Mouse (Mus musculus): Measurements from ENCODE around the gene Krt39.

Gene Krt39

DNA sequence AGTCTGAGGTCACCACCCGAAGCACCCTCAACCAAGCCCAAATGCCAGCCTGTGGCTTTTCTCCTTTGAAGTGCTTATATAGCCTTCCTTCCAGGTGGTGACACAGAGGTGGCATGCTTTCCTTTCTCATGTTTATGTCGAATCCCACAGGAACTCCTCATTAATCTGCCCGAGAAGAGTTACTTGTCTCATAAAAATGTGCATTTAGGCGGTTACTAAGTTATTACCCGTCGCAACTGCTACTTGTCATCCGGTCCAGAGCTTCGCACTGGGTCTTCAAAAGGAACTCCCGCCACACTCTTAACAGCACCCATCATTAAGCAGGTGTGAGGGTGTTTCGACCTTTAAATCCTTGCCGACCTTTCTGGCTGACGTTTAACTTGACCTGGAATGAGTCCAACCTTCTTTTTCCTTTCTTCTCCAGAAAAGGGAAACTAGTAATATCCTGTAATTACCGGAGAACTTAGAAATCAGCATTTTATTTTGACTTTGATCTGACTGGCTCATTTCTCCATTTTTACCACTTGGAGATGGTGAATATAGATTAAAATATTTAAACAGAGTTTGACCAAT is at the start of gene Krt39:
Gene Krt39, minus strand, starts transcription at position 51 of the 573 bp plus-strand sequence.
- no peak for DNase-seq

DNA sequence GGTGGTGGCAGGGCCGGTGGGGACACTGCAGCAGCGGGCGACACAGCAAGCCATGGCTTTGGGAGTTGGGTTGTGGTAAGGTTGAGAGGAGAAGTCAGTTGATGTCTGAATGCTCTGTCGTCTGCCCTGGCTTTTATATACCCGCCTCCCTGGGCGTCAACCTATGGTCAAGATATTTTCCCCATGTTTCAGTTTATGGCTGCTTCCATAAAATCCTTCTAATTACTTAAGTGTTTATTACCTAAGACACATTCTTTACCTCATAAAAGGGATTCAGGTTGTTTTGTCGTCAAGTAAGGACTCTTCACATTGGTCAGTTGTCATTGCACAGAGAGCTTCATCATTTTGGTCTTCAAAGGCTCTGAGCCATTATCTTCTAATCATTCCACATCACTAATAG is 45.4 kb upstream of the Krt39 start, which contains the start of gene Krtap3-1:
Gene Krtap3-1, minus strand, starts transcription at position 101 of the 400 bp plus-strand sequence.
- no peak for DNase-seq

DNA sequence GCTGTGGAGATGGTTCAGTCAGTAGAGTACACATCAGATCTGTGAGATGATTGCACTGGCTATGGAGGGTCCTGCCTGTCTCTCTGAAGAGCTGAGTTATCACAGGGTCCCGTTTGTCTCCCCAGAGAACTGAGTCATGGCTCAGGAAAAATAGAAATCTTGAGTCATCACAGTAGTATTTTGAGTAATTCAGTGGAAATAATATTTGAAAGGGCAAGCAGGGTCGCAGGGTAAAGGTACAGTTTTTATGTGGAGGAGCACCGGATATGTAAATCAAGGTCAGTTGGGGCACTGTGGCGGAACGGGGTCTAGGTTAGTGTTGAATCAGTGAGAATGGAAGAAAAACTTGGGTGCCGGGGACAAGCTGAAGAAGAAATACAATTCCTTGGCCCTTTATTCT is 41.4 kb upstream of the Krt39 start:
- DNase-seq: no peak

DNA sequence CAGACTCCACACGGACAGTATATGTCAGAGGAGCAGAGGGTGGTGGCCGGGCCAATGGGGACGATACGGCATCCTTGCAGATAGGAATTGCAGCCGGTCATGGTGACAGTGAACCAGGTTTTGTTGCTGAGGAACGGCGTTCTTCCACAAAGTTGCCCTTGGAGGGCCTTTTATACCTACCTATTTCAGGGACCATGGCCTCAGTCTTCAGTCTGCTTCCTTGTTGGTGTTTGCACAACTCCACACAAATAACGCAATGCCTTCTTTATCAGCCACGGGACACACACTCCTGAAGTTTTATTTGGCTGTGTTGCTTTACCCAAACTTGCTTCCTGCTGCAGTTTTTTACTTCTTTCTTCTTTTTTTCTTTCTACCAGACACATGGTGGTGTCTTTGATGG is 38.2 kb upstream of the Krt39 start, which contains the start of gene Gm11939:
Gene Gm11939, minus strand, starts transcription at position 101 of the 400 bp plus-strand sequence.
- no peak for DNase-seq

DNA sequence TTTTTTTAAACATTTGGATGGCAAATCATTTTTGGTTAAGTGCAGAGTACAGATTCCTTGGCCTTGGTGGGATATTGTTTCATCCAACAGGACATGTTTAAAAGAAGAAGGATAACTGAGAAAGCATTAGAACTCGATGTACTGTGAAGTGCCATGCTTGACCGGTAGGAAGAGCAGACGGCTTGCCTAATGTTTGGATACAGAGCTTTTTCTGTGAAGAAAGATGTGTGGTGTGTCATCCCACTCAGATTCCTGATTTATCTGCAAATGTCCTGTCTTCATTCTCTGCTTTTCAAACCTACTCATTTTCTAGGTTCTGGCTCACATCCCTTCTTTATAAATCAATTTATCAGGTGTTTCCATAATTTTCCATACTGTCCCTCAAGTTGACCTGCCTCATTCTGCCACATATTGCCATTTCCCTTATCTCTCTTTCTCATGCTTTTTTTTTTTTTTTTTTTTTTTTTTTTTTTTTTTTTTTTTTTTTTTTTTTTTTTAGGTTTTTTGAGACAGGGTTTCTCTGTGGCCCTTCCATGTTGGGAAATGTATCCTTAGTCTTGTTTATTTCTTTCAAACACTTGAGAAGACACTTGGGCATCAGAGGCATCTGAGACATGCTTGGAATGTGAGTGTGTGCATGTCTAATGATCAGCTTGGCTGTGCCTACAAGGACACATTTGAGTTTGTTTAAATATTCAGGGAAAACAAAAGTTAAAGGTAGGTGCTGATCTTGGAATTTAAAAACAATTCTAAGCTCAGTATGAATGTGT is 37.0 kb upstream of the Krt39 start:
- DNase-seq: peak; percentile 6

DNA sequence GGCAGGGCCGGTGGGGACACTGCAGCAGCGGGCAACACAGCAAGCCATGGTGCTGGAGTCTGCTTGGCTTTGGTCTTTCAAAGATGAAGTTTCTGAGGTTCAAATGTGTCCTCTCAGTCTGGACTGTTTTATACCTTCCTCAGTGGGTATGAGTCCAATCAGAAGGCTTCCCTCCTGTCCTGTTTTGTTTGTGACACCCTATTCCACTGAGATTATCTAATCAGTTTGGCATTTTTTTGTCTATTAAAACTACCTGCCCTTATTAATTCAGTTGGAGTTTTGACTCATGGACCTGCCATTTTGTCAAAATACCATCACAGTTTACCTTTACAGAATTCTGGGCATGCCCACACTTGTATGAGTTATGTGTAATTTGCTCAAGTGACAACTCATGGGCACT is 35.6 kb upstream of the Krt39 start, which contains the start of gene Krtap3-2:
Gene Krtap3-2, minus strand, starts transcription at position 101 of the 400 bp plus-strand sequence.
- no peak for DNase-seq

DNA sequence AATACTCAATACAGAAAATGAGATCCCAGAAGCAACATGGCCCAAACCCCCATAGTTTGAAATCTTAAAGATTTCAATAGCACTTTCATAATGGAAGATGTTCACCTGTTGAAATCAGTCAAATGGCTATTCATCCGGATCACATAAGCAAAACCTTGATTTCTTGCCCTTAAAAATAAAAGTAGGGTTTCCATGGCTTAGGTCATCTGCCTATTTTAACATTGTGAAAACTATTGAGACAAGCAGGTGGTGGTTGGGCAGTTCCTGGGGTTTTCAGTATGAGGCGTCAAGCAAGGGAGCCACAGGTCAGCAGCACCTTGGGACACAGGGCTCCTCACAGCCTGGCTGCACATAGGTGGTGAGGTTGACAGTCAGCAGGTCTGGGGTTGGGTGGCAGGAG is 35.1 kb upstream of the Krt39 start:
- no peak for DNase-seq

DNA sequence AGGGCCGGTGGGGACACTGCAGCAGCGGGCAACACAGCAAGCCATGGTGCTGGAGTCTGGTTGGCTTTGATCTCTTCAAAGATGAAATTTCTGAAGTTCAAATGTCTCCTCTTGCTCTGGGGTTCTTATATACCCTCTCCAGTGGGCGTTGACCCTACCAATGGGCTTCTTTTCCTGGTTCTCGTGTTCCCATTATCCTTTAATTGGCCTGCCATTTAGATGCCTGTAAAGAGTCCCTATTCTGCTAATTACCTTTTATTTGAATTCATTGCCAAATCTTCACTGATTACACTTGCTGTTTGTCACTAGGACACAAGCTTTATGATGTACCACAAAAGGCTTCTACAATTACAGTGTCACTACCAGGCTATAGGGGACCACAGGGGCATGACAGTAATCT is 29.6 kb upstream of the Krt39 start, which contains the start of gene Krtap3-3:
Gene Krtap3-3, minus strand, starts transcription at position 101 of the 400 bp plus-strand sequence.
- no peak for DNase-seq

DNA sequence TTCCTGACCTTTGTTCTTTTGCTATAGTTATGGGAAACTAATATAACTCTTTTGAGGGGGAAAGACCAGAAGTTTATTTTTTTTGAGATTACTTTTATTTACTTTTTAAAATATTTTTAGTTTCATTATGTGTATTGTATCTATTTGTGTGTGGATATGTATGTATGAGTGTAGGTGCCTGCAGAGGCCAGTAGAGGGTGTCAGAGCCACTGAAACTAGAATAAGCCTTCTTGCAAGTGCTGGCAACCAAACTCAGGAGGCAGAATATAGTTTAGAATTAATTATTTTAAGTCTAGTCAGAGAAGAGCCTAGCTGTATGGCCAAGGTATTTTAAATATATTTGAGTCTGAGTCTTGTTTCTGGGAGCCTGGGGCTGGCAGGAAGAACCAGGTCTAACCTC is 26.8 kb upstream of the Krt39 start:
- DNase-seq: no peak

DNA sequence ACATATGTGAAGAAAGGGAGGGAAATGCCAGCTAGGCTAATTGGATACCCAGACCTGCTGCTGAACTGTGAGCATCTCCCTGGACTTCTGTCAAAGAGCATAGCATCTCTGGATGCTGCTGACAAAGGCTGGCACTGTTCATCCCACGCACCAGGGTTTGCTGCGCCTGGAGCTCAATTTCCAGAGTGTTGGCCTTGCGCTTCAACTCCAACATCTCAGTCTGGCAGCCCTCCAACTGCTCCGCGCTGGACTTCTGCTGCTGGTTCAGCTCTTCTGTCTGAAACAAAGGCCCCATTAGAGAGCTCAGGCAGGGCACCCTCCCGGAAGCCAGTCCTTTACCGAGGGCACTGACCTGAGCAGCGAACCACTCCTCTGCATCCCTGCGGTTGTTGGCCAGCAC is 18.6 kb upstream of the Krt39 start:
- DNase-seq: peak; percentile 74

DNA sequence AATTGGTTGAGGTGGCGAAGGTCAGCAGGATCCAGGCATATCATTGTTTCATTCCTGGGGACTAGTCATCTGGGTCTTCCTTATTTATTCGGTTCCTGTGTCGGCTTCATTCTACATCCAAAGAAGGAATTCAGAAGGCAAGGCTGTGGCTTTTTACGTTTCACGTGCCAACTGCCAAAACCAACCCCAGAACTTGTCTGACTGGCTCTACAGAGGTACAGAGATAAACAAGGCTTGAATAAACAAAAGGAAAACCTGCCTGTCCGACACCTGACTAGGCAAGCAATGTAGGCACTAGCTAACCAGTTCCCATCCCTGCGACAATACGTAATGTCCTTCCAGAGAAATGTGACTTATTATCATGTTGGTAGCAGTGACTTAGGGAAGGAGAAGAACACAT is 7.0 kb downstream of the Krt39 start:
- no peak for DNase-seq

DNA sequence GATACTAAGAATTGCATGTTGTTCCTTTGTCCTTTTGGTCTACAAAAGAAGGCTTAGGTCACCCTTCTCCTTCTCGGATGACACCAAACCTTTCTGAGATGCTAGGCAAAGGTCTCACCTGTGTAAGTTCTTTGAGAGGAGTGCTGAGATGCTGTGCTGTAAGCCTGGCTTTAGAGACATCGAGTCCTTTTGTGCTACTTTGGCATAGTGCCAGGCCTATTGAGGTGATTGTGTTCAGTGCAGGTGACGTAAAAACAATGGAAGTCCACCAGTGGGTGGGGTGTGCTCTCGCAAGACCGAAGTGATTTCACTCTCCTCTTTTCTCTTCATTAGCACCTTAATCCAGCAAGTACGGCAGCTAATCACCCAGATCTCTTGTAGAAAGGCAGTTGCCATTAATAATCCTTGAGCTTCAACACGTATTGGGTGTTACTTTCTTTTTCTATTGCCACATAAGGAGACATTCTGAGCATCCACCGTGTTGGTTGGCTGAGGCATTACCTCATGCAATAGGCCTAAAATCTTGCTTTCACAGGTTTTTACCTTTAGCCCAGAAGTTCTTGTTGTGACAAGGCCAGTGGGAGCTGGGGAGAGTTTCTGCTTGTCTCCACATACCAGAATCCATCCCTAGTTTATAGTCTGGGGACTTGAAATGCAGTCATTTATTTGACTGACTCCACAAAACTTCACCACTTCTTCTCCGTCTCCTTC is 20.9 kb downstream of the Krt39 start:
- DNase-seq: no peak

DNA sequence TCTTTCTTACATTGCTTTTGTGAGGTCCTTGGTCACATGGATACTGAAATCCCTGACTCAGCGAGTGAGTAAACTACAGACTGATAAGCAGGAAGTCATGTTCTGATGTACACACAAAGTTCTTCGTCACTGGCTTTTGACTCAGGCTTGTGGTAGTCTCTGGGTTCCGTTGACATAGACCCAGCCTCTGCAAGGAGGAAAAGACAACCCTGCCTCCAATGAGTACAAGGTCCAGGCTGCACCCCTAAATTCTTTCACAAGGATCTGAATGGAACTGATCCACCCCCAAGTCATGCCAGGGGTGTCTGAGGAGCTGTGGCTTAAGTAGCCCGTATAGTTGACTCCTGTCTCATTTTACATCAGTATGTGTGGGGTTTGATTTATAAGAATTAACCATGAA is 24.7 kb downstream of the Krt39 start:
- DNase-seq: no peak

DNA sequence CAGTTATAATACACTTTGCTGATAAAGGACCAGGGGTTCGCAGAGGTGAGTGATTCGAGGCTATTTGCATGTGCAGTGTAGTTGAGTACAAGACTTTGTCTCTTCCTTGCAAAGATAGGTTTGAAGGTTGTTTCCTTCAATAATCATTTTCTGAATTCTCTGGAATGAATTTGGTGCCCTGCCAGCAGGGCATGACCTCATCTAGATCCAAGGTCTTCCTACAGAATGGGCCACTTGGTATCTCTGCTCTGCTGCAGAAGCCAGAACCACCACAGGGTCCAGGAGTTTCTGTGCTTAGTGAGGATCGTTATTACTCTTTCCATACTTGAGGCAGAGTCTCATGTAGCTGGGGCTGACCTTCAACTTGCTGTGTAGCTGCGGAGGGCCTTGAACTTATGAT is 26.4 kb downstream of the Krt39 start:
- no peak for DNase-seq

DNA sequence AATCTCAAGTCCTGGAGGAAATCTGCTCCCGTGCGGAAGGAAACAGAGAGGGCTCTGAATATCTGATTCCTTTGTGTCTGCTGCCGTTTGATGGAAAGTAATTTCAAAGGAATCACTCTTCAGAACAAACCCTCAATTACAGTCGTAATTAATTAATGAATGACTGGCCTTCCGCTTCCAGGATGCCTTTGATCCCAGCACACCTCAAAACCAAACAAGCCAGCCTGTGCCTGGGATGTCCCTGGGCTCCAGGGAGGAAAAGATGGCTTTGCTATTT is 27.6 kb downstream of the Krt39 start:
- DNase-seq: no peak

DNA sequence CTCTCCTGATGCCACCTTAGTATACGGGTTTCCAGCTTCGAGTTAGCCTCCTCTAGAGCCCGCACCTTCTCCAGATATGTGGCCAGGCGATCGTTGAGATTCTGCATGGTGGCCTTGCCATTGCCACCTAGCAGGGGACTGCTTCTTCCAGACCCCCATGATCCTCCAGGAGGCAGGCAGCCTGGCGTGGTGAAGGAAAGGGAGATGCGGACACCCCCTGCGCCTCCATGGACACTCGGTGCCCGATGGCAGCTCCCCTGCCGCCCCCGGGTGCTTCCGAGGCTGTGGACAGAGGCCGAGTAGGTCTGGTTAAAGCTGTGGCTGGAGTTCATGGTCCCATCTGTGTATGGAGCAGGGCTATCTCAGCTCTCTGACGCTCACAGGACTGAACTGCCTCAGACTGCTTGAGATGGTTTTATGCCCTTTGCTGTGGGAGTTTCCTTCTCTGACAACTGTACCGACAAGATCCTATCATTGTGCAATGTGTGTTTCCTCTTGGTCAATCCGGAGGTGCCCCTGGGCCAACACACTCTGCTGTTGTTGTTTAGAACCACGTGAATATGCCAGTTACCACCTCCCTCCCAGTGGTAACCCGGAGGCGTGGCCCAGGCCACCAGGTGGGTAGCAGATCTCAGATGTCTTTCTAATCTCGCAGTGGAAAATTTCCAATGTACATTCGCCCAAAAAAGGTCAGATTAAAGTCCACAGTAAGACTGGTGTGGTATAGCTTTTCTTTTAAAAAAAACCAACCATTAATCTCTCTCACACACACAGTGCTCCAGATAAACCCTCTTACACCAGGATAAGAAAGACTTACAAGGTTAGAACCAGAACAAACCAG is 28.2 kb downstream of the Krt39 start, which contains the start of gene Krt23:
Gene Krt23, minus strand, starts transcription at position 405 of the 841 bp plus-strand sequence.
- no peak for DNase-seq

DNA sequence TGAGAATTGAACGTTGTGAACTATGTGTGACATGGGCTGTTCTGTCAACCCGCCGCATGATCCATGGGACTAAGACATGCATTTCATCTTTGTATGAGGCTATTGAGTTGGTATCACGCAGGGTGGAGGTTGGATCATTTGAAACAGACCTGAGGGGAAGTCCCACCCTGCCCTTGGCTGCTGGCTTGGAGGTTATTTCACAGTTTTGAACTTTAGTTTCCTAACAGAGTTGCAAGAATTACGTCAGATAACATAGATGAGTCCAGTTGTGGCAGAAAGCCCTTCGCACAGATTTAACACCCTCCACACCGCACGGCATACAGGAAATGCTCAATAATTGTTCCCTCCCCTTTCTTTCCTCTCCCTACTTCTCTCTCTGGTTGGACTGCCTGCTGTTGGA is 30.1 kb downstream of the Krt39 start:
- DNase-seq: no peak

DNA sequence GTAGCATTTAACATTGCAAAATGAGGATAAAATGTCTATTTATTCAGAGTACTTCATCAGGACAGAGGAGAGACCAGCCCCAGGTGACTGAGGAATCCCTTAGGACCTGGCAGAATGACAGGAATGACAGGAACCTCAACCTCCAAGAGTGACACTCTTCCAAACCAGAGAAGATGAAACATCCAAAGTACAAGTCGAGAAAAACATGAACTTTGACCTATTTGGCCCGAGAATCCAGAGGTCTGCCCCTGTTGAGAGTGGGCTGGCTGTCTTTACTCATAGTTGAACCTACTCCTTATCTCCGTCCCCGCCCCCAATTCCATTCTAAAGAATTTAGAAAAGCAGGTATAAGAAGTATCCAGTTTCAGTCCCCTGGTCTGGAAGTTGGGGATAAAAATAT is 30.5 kb downstream of the Krt39 start:
- DNase-seq: no peak

DNA sequence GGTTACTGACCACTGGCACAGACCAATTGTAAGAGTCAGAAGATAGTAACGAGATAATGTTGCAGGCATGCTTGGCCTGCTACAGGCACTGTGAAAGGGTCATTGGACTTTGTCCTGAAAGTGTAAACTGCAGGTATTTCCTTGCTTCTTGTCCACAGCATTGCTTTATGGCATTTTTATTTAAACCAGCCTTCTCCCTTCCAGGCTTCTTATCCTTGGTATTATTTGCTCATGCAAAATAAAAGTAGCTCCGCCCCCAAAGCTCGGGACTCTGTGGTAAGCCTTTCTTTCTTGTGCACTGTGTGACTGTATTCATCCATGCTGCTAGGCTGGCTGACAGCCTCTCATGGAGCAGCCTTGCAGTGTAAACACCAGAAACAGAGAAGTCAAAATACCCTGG is 31.9 kb downstream of the Krt39 start:
- no peak for DNase-seq

DNA sequence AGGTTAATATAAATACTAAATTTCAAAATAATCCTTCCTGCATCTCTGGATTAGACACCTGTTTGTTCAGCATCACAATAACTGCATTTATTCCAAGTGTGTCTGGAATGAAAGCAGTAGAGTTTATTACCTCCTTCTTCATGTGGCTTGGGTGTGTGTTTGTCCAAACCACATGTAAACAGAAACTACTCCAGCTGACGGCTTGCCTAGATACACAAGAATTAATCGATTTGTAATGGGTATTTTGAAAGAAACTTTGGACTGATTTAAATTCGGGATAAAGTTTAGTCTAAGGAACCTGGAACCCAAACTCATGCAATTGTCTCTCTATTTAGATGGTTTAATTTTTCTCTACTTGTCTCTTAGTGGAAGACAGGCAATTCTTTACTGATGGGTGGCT is 46.2 kb downstream of the Krt39 start:
- DNase-seq: no peak

DNA sequence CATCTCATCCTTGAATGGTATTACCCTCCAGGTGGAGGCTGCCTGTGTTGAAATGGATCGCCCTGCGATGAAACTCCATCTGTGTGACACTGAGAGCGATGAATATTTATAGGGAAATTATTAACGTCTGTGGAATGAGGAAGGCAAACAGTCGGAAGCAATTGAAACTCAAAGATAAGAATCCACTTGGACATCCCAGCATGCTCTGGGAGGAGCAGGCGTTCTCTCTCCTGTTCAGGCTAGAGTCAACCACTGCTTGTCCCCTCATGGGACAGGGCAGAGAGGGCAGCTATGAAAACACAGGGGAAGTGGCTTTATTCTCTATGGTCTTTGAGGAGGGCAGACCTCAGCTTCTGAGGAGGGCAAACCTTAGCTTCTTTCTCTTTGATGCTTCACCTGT is 47.7 kb downstream of the Krt39 start:
- DNase-seq: no peak

DNA sequence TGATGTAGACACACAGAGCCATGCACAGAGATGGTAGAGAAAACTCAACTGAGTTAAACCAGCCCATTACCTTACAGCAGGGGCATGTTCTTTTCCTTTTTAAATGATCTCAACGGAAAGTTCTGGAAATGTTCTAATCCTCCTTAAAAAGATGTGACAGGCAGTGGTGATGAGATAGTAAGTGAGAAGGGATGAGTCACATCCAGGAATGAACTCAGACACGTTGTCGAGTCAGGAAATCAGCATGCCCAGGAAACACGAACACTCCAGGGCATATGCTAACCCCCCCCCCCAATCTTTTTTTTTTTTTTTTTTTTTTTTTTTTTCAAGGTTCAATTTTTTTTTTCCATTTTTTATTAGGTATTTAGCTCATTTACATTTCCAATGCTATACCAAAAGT is 48.7 kb downstream of the Krt39 start:
- DNase-seq: no peak

DNA sequence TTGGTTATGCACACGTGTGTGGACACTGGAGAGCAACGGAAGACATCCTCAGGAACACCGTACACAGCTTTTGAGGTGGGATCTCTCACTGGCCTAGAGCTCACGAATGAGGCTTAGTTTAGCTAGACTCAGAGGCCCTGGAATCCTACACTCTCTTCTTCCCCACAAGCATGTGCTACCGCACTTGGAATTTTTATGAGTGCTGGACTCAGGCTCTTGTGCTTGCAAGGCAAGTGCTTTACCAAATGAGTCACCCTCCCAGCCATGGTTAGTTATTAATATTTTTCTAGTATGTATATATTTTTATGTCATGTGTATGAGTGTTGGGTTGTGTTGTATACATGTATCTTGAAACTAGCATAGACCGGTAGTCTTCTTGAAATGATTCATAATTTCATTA is 49.2 kb downstream of the Krt39 start:
- no peak for DNase-seq
